Mouse (Mus musculus): ENCODE data around the gene Plekha5.
"Not testable (repeated sequence)": the region's sequence is repeated elsewhere in the genome, so short reads cannot be mapped to it uniquely, and the experiment has no call there.

The Plekha5 gene

GRCm38 (mm10) chr6:140576961-140577821 is 153.3 kb downstream of the Plekha5 start:
- no peak for DNase-seq (ENCODE audit: low read depth, low spot score)

- no peak for DNase-seq (ENCODE audit: low read depth, low spot score)
Measured at GRCm38 (mm10) chr6:140577822-140578170, 153.9 kb downstream of the Plekha5 start.

- not testable (repeated sequence) for DNase-seq (ENCODE audit: low read depth, low spot score)
Measured at GRCm38 (mm10) chr6:140578985-140579384, 155.1 kb downstream of the Plekha5 start.

GRCm38 (mm10) chr6:140580170-140580569 is 156.3 kb downstream of the Plekha5 start:
- no peak for DNase-seq (ENCODE audit: low read depth, low spot score)

- DNase-seq (ENCODE audit: low read depth, low spot score): no peak
Measured at GRCm38 (mm10) chr6:140586714-140587259, 162.9 kb downstream of the Plekha5 start.

GRCm38 (mm10) chr6:140591331-140591730 is 167.5 kb downstream of the Plekha5 start:
- no peak for DNase-seq (ENCODE audit: low read depth, low spot score)

- DNase-seq (ENCODE audit: low read depth, low spot score): no peak
Measured at GRCm38 (mm10) chr6:140592713-140593112, 168.9 kb downstream of the Plekha5 start.

GRCm38 (mm10) chr6:140593420-140594170 is 169.7 kb downstream of the Plekha5 start:
- DNase-seq (ENCODE audit: low read depth, low spot score): peak; percentile 88

GRCm38 (mm10) chr6:140595551-140595950 is 171.7 kb downstream of the Plekha5 start:
- DNase-seq (ENCODE audit: low read depth, low spot score): not testable (repeated sequence)

GRCm38 (mm10) chr6:140597381-140598329 is 173.8 kb downstream of the Plekha5 start:
- DNase-seq (ENCODE audit: low read depth, low spot score): no peak

- no peak for DNase-seq (ENCODE audit: low read depth, low spot score)
Measured at GRCm38 (mm10) chr6:140598516-140598915, 174.7 kb downstream of the Plekha5 start.

- no peak for DNase-seq (ENCODE audit: low read depth, low spot score)
Measured at GRCm38 (mm10) chr6:140599337-140599736, 175.5 kb downstream of the Plekha5 start.

- DNase-seq (ENCODE audit: low read depth, low spot score): not testable (repeated sequence)
Measured at GRCm38 (mm10) chr6:140600671-140601070, 176.8 kb downstream of the Plekha5 start.

- no peak for DNase-seq (ENCODE audit: low read depth, low spot score)
Measured at GRCm38 (mm10) chr6:140601175-140601574, 177.3 kb downstream of the Plekha5 start.

GRCm38 (mm10) chr6:140603228-140603944 is 179.5 kb downstream of the Plekha5 start:
- no peak for DNase-seq (ENCODE audit: low read depth, low spot score)

GRCm38 (mm10) chr6:140605173-140605572 is 181.3 kb downstream of the Plekha5 start:
- DNase-seq (ENCODE audit: low read depth, low spot score): not testable (repeated sequence)

GRCm38 (mm10) chr6:140605732-140606131 is 181.9 kb downstream of the Plekha5 start:
- DNase-seq (ENCODE audit: low read depth, low spot score): no peak

GRCm38 (mm10) chr6:140606534-140606933 is 182.7 kb downstream of the Plekha5 start:
- DNase-seq (ENCODE audit: low read depth, low spot score): no peak

GRCm38 (mm10) chr6:140608666-140609065 is 184.8 kb downstream of the Plekha5 start:
- no peak for DNase-seq (ENCODE audit: low read depth, low spot score)

- DNase-seq (ENCODE audit: low read depth, low spot score): no peak
Measured at GRCm38 (mm10) chr6:140609533-140609932, 185.7 kb downstream of the Plekha5 start.

- no peak for DNase-seq (ENCODE audit: low read depth, low spot score)
Measured at GRCm38 (mm10) chr6:140610117-140610516, 186.3 kb downstream of the Plekha5 start.
